Mouse (Mus musculus): ENCODE results near the gene Flt3.

The Flt3 gene

GRCm38 (mm10) chr5:147408731-147409130 lies 8.4 kb upstream of the Flt3 start:
- DNase-seq = no peak

GRCm38 (mm10) chr5:147406135-147406534 lies 5.8 kb upstream of the Flt3 start:
- DNase-seq = no peak

DNA sequence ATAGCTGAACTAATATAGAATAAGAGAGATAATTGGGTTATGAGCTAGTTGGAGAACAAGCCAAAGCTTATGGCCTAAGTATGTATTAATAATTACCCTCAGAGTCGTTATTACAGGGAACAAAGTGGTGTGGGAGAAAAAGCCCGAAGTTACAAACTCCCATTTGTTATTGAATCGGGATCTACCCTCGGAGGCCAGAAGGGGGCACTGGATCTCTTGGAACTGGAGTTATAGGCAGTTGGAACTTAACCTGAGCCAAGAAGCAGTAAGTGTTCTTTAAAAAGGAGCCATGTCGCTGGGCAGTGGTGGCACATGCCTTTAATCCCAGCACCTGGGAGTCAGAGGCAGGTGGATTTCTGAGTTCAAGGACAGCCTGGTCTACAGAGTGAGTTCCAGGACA lies 2.2 kb upstream of the Flt3 start:
- peak; percentile 56 for DNase-seq

- no peak for DNase-seq
Observed at GRCm38 (mm10) chr5:147401024-147401423, 735 bp upstream of the Flt3 start.

- DNase-seq = no peak
Observed at GRCm38 (mm10) chr5:147400505-147400979, 253 bp upstream of the Flt3 start.

- no peak for DNase-seq
Observed at GRCm38 (mm10) chr5:147395050-147395449, 5.2 kb downstream of the Flt3 start.

DNA sequence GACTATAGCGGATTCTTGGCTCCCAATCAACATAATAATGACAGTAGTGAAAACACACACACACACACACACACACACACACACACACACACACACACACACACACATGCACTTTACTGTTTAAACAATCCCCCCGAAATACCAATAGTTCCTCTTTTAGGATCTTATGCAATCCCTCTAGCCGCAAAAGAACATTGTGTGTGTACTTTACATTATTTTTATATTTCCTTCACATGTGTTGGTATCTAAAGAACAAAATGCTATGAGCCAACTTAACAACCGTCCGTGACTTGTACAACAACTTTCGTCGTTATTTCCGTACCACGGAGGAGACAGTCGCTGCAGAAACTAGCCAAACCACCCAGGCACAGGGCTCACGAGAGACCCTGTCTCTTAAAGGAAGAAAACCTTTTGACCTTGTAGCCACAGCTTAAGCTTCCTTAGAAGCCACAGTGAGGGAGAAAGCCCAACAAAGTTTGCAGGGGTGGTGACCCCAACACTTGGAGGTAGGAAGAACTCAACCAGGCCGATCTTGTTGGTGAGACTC lies 7.5 kb downstream of the Flt3 start:
- DNase-seq = no peak

DNA sequence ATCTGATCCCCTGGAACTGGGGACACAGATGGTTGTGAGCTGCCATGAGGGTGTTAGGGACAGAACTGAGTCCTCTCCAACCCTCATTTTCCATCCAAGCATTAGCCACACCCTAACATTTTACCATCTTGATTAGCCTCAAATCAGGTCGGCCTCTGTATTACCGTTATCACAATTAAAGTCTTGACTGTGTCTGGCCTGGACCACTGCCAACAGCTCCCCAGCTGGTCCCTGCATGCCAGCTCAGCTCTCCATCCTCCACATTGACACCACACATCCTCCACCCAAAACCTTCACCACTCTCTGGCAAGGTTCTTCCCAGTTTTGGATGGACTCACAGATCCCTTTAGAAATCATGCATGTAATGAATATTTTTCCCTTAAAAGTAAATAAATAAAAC lies 9.5 kb downstream of the Flt3 start:
- no peak for DNase-seq

DNA sequence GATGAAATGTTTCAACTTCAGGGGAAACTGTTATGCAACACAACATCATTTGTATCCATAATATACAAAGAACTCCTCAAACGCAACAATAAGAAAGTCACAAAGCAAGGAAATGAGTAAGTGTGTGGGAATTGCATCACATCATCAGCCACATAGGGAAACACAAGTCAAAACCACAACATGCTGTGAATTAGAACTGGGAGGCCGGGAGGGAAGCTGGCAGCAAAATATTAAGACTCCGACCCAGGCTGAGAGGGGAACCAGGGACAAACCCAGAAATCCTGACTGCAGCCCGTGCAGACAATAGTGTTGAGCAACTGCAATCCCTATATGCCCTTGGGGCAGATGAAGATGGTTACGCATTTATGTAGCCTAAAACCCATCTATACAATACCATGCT lies 11.2 kb downstream of the Flt3 start:
- DNase-seq = no peak

DNA sequence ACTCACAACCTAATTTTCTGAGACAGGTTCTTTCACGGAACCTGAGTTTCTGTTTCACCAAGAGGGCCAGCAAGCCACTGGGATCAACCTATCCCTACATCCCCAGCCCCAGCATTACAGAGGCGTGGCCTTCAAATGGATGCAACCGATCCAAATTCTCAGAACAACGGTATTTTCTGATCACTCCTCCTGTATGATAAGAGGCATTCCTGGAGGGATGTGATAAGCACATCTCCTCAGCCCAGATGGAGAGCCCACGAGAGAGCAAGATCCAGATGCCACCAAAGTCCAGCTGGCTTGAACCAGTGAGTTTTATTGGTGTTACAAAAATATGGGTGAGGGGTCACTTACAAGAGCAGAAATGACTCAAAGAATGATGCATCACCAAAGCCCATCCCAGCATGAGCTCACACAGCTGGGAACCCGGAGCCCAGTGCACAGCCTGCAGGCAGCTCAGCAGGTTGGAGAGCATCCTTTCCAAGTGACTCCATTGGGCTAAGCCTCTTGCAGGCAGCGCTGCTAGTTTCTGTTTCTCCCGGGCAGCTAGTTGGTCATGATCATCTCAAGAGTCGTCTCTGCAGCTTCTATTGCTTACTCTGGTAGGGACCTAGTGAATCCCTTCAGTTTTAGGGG lies 11.8 kb downstream of the Flt3 start:
- DNase-seq = no peak

GRCm38 (mm10) chr5:147386865-147387264 lies 13.4 kb downstream of the Flt3 start:
- no peak for DNase-seq

DNA sequence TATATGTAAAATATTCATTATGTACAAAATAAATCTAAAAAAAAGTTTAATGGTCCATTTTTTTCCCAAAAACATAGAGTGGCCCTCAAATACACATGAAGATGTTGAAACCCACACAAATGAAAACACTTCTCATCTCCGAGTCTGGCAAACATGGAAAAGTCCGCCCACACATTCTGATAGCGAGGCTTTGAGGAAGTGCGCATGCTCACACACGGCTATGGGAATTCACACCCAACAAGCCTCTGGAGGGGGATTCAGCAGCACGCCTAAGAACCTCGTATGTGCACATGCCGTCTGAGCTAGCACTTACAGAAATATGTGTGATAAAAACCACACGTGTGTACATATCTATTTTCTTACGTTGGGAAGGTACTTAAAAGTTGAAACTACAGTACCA lies 18.9 kb downstream of the Flt3 start:
- DNase-seq = no peak

GRCm38 (mm10) chr5:147379481-147379880 lies 20.8 kb downstream of the Flt3 start:
- DNase-seq = no peak

DNA sequence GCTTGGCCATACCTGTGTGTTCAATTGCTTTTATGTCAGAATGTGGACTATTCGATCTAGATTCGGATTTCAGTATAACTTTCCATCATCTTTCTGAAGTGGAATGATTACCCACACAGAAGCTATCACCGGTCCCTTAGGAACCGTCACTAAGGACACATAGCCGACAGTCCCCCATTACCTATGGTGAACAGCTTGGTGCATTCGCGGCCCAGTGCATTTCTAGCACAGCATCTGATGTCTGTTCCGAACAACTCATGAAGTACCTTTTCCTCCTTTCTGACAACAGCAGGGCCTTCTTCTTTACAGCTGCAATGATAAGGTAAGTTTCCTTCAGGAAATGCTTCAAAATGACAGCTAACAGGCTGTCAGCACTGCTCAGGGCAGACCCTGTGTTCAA lies 30.0 kb downstream of the Flt3 start:
- DNase-seq = no peak

GRCm38 (mm10) chr5:147368221-147368620 lies 32.1 kb downstream of the Flt3 start:
- no peak for DNase-seq

DNA sequence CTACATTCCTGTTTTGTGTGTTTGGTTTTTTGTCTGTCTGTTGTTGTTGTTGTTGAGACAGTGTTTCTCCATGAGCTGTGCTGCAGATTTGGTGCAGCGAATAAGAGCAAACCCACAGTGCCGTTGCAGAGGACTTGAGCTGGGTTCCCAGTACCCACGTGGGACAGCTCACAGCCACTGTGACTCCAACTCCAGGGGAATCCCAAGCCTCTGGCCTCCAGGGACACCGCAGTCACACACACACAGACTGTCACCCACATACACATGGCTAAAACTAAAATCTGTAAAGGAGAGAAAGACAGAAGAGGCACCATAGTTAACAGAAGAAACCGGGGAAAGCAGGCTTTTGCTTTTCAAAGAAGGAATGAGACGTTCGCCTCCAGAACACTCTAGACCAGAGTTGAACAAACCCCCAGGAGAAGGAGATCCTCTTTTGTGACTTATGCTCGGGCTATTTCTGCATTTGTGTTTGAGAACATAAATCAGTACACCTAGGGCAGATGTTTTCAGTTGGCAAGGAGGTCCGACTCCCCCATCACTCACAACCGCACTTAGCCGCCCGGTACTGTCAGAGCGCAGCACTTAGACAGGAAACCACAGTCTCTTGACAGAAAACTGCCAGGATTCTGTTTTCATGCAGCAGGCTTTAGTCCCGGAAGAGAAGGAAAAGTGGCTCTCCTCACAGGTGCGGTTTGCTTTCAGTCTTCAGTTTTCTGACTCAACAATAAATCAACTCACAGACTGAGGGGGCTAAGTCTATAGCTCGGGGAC lies 34.1 kb downstream of the Flt3 start:
- no peak for DNase-seq

- DNase-seq = no peak
Observed at GRCm38 (mm10) chr5:147363054-147363453, 37.2 kb downstream of the Flt3 start.

DNA sequence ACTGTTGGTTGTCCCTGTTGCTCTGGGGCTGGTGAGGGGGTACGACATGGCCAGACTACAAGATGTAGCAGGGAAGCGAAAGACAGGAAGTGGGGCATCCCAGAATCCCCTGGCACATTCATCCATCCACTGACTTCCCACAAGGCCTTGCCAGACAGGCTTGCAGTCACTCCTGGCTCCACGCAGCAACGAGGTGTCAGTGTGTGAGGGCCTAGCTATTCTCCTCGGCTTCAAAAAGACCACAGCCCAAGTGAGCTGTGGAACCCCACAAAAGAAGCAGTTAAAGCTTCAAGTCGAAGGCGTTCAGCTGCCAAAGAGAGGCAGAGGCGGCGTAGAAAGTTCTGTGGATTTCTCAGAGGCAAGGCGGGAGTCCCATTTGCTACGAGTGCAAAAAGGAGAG lies 41.8 kb downstream of the Flt3 start:
- DNase-seq = no peak

DNA sequence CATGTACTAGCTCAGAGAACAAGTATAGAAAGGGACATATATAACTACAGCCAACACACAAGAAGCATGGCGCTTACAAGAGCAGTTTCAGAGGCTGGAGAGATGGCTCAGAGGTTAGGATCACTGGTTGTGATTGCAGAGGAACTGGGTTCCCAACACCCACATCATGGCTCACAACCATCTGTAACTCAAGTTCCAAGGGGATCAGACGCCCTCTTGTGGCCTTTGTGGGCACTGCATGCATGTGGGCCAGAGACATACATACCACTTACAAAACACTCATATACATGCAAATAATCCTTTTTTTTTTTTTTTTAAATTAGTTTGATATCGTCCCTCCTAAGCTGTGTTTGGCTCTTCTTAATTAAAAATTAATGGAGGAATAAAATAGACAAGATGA lies 42.8 kb downstream of the Flt3 start:
- DNase-seq = peak; percentile 4

- DNase-seq = no peak
Observed at GRCm38 (mm10) chr5:147356260-147357055, 43.8 kb downstream of the Flt3 start.

DNA sequence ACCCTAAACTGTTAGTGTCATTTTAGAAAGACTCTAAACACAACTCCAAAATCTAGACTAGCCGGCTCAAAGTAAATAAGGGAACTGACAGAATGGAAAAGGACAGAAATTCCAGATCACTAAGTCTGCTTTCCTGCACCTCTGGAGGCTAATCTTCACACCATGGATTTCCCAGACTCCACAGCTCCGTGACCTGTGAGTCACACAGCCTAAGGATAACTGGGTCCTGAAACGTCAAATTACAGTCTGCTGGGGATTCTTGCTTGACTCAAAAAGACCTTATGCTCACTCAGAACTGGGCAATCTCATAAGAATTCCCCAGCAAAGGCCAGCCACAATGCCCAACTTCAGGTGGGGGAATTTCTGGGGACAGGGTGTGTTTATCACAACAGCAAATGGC lies 44.5 kb downstream of the Flt3 start:
- DNase-seq = no peak

- no peak for DNase-seq
Observed at GRCm38 (mm10) chr5:147354985-147355384, 45.3 kb downstream of the Flt3 start.

- DNase-seq = no peak
Observed at GRCm38 (mm10) chr5:147354161-147354780, 46.0 kb downstream of the Flt3 start.
